Mouse (Mus musculus): ENCODE results near the gene Kdm4d. TPM values are rescaled to one million over a fixed set of nuclear protein-coding genes. Genes with fewer than 3 reads are reported as not detected.
"Not testable (repeated sequence)": the region's sequence is repeated elsewhere in the genome, so short reads cannot be mapped to it uniquely, and the experiment has no call there.

Gene Kdm4d
- polyA plus RNA-seq, 1 experiment from 2014 or later, result 0.13 TPM

- not testable (repeated sequence) for H3K36me3 ChIP-seq (ENCODE audit: control insufficient read depth, insufficient read depth, low read length); ATAC-seq (replicated peaks; ENCODE audit: insufficient number of reproducible peaks, low FRiP score, low TSS enrichment); H3K4me1 ChIP-seq (ENCODE audit: control insufficient read depth, insufficient read depth, low read length); H3K4me3 ChIP-seq (ENCODE audit: low read depth, low read length); H3K27me3 ChIP-seq (ENCODE audit: control insufficient read depth, insufficient read depth, low read length); H3K9ac ChIP-seq (ENCODE audit: low read depth, low read length); H3K9me3 ChIP-seq (replicated peaks; ENCODE audit: control insufficient read depth, low read length); H3K27ac ChIP-seq (ENCODE audit: low read depth, low read length); H3K4me2 ChIP-seq
- 73% methylated on average over 12 of the region's 12 CpGs for WGBS (ENCODE audit: insufficient replicate concordance)
Measured at GRCm38 (mm10) chr9:14463668-14464067, 36.6 kb downstream of the Kdm4d start.

- H3K4me3 ChIP-seq (ENCODE audit: low read depth, low read length); H3K9ac ChIP-seq (ENCODE audit: low read depth, low read length); ATAC-seq (replicated peaks; ENCODE audit: insufficient number of reproducible peaks, low FRiP score, low TSS enrichment); H3K9me3 ChIP-seq (replicated peaks; ENCODE audit: control insufficient read depth, low read length); H3K4me2 ChIP-seq; H3K27me3 ChIP-seq (ENCODE audit: control insufficient read depth, insufficient read depth, low read length); H3K27ac ChIP-seq (ENCODE audit: low read depth, low read length); H3K36me3 ChIP-seq (ENCODE audit: control insufficient read depth, insufficient read depth, low read length); H3K4me1 ChIP-seq (ENCODE audit: control insufficient read depth, insufficient read depth, low read length): not testable (repeated sequence)
- WGBS (ENCODE audit: insufficient replicate concordance), result 88% methylated on average over 1 of the region's 1 CpGs
Measured at GRCm38 (mm10) chr9:14462536-14462935, 37.7 kb downstream of the Kdm4d start.

GRCm38 (mm10) chr9:14456320-14456719 is 44.0 kb downstream of the Kdm4d start:
- no peak overlapping the region for H3K4me2 ChIP-seq
- 76% methylated on average over 3 of the region's 3 CpGs for WGBS (ENCODE audit: insufficient replicate concordance)
- no peaks in the 10 kb centered on the region for H3K36me3 ChIP-seq (ENCODE audit: control insufficient read depth, insufficient read depth, low read length)
- H3K4me1 ChIP-seq (ENCODE audit: control insufficient read depth, insufficient read depth, low read length), result no peaks in the 10 kb centered on the region
- no peak overlapping the region for H3K27ac ChIP-seq (ENCODE audit: low read depth, low read length)
- ATAC-seq (replicated peaks; ENCODE audit: insufficient number of reproducible peaks, low FRiP score, low TSS enrichment), result no peak
- H3K9me3 ChIP-seq (replicated peaks; ENCODE audit: control insufficient read depth, low read length), result no peaks in the 10 kb centered on the region
- H3K27me3 ChIP-seq (ENCODE audit: control insufficient read depth, insufficient read depth, low read length), result no peaks in the 10 kb centered on the region
- H3K9ac ChIP-seq (ENCODE audit: low read depth, low read length), result no peak overlapping the region
- H3K4me3 ChIP-seq (ENCODE audit: low read depth, low read length), result no peak overlapping the region

GRCm38 (mm10) chr9:14451120-14451519 is 49.2 kb downstream of the Kdm4d start:
- whole genome bisulfite sequencing (ENCODE audit: insufficient replicate concordance), result 68% methylated on average over 8 of the region's 8 CpGs
- H3K4me3 ChIP-seq (ENCODE audit: low read depth, low read length); ATAC-seq (replicated peaks; ENCODE audit: insufficient number of reproducible peaks, low FRiP score, low TSS enrichment); H3K27me3 ChIP-seq (ENCODE audit: control insufficient read depth, insufficient read depth, low read length); H3K9me3 ChIP-seq (replicated peaks; ENCODE audit: control insufficient read depth, low read length); H3K4me1 ChIP-seq (ENCODE audit: control insufficient read depth, insufficient read depth, low read length); H3K4me2 ChIP-seq; H3K9ac ChIP-seq (ENCODE audit: low read depth, low read length); H3K27ac ChIP-seq (ENCODE audit: low read depth, low read length); H3K36me3 ChIP-seq (ENCODE audit: control insufficient read depth, insufficient read depth, low read length): not testable (repeated sequence)

- H3K27me3 ChIP-seq (ENCODE audit: control insufficient read depth, insufficient read depth, low read length); H3K36me3 ChIP-seq (ENCODE audit: control insufficient read depth, insufficient read depth, low read length); H3K9me3 ChIP-seq (replicated peaks; ENCODE audit: control insufficient read depth, low read length); ATAC-seq (replicated peaks; ENCODE audit: insufficient number of reproducible peaks, low FRiP score, low TSS enrichment); H3K4me2 ChIP-seq; H3K4me3 ChIP-seq (ENCODE audit: low read depth, low read length); H3K4me1 ChIP-seq (ENCODE audit: control insufficient read depth, insufficient read depth, low read length); H3K9ac ChIP-seq (ENCODE audit: low read depth, low read length); H3K27ac ChIP-seq (ENCODE audit: low read depth, low read length): not testable (repeated sequence)
- WGBS (ENCODE audit: insufficient replicate concordance), result 85% methylated on average over 2 of the region's 2 CpGs
Measured at GRCm38 (mm10) chr9:14447086-14447485, 53.2 kb downstream of the Kdm4d start.

- H3K9me3 ChIP-seq (replicated peaks; ENCODE audit: control insufficient read depth, low read length), result 0 out of 2 replicates have a peak, but pooled peaks cover 2% of the 10 kb centered on the region
- H3K4me2 ChIP-seq, result no peak overlapping the region
- 83% methylated on average over 1 of the region's 1 CpGs for WGBS (ENCODE audit: insufficient replicate concordance)
- H3K4me3 ChIP-seq (ENCODE audit: low read depth, low read length), result no peak overlapping the region
- H3K9ac ChIP-seq (ENCODE audit: low read depth, low read length), result no peak overlapping the region
- no peaks in the 10 kb centered on the region for H3K27me3 ChIP-seq (ENCODE audit: control insufficient read depth, insufficient read depth, low read length)
- H3K4me1 ChIP-seq (ENCODE audit: control insufficient read depth, insufficient read depth, low read length), result no peaks in the 10 kb centered on the region
- ATAC-seq (replicated peaks; ENCODE audit: insufficient number of reproducible peaks, low FRiP score, low TSS enrichment), result no peak
- no peaks in the 10 kb centered on the region for H3K36me3 ChIP-seq (ENCODE audit: control insufficient read depth, insufficient read depth, low read length)
- H3K27ac ChIP-seq (ENCODE audit: low read depth, low read length), result no peak overlapping the region
Measured at GRCm38 (mm10) chr9:14440347-14440746, 59.9 kb downstream of the Kdm4d start.

- no peak overlapping the region for H3K27ac ChIP-seq (ENCODE audit: low read depth, low read length)
- ATAC-seq (replicated peaks; ENCODE audit: insufficient number of reproducible peaks, low FRiP score, low TSS enrichment), result no peak
- H3K36me3 ChIP-seq (ENCODE audit: control insufficient read depth, insufficient read depth, low read length), result no peaks in the 10 kb centered on the region
- no peaks in the 10 kb centered on the region for H3K9me3 ChIP-seq (replicated peaks; ENCODE audit: control insufficient read depth, low read length)
- no peak overlapping the region for H3K4me3 ChIP-seq (ENCODE audit: low read depth, low read length)
- WGBS (ENCODE audit: insufficient replicate concordance), result 50% methylated on average over 11 of the region's 11 CpGs
- no peak overlapping the region for H3K9ac ChIP-seq (ENCODE audit: low read depth, low read length)
- no peak overlapping the region for H3K4me2 ChIP-seq
- no peaks in the 10 kb centered on the region for H3K4me1 ChIP-seq (ENCODE audit: control insufficient read depth, insufficient read depth, low read length)
- no peaks in the 10 kb centered on the region for H3K27me3 ChIP-seq (ENCODE audit: control insufficient read depth, insufficient read depth, low read length)
Measured at GRCm38 (mm10) chr9:14433252-14433939, 66.9 kb downstream of the Kdm4d start.

Other genes starting within 250 kb of the Kdm4d start
- 15.9 and 21.0 TPM in 2 replicates for gene Sesn3, start 225.4 kb downstream of the Kdm4d start, polyA plus RNA-seq (2014; fragmentation: Nextera tagmentation; extraction: Ambion mirVana)
- gene Endod1, start 119.0 kb downstream of the Kdm4d start, polyA plus RNA-seq (2014; fragmentation: Nextera tagmentation; extraction: Ambion mirVana), result 11.5 and 12.9 TPM in 2 replicates
- 147 and 149 TPM in 2 replicates for gene Cwc15, start 135 bp upstream of the Kdm4d start, polyA plus RNA-seq (2014; fragmentation: Nextera tagmentation; extraction: Ambion mirVana)
- 21.3 and 23.8 TPM in 2 replicates for gene Amotl1, start 144.6 kb upstream of the Kdm4d start, polyA plus RNA-seq (2014; fragmentation: Nextera tagmentation; extraction: Ambion mirVana)
- gene Piwil4, start 240.3 kb upstream of the Kdm4d start, polyA plus RNA-seq (2014; fragmentation: Nextera tagmentation; extraction: Ambion mirVana), result not detected in 2 replicates